10 mouse cellular contexts compared by ENCODE assay signal in the genomic region with DNA sequence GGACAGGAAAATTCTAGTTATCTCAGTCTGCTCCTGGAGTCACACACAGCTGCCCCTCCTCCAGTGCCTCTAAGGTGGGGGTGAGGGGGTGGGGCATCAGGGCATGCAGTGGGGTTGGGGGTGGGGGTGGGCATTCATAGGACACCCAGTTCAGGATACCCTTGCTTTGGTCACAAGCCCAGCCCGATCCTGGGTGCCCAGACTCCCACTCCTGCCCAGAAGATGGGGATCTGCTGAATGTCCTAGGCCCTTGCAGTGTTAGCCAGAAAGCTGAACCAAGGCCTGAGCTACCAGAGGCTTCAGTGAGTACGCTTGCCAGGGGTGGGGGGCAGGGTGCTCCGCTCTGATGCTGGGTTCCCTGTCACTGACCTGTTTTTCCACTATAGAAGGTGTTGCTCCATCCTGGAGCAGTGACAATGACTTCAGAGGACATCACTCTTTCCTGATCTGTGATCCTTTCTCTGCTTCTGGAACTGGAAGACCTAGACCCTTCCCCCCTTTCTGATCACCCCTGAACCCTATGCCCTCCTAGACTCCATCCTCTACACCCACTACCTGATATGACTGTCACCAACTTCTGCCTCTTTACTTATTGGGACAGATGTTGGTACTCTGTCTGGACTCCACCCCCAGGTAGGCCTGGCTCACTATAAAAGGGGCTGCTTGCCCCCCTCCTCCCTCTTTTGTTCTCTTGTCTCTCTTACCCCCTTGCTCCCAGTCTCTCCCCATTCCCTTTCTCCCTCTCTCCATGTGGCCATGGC.
DNase-seq lines count a peak whose midpoint lies in the region; ATAC-seq and TF ChIP-seq lines count a peak whose summit lies in the region.
"Had no signal": no experiment of that assay in that cellular context is flagged by ENCODE, and none has a peak within 500 bp of the region (broad histone marks: within the 10 kb centered on the region; RNA-seq: fewer than 3 reads in every experiment).

No protein-coding gene starts in this region.

- H3K9me3 ChIP-seq in intestine, embryonic 15.5 days, result no peaks in the 10 kb centered on the region
- H3K9me3 ChIP-seq in intestine, postnatal 0 days (ENCODE audit: control insufficient read depth), result no peaks in the 10 kb centered on the region
- H3K9me3 ChIP-seq in embryonic facial prominence, embryonic 10.5 days, result no peaks in the 10 kb centered on the region
- H3K9me3 ChIP-seq in hindbrain, embryonic 15.5 days, result no peaks in the 10 kb centered on the region
- H3K9me3 ChIP-seq in neural tube, embryonic 12.5 days, result no peaks in the 10 kb centered on the region
- H3K9me3 ChIP-seq: embryonic facial prominence, embryonic 15.5 days had no signal

- whole genome bisulfite sequencing in intestine, embryonic 15.5 days, result 57% methylated on average over 3 of the region's 3 CpGs
- 80% methylated on average over 3 of the region's 3 CpGs for WGBS in intestine, postnatal 0 days
- 56% methylated on average over 3 of the region's 3 CpGs for WGBS in embryonic facial prominence, embryonic 10.5 days
- 62% methylated on average over 3 of the region's 3 CpGs for WGBS in hindbrain, embryonic 15.5 days
- WGBS in neural tube, embryonic 12.5 days, result 70% methylated on average over 3 of the region's 3 CpGs

- no peak overlapping the region for H3K4me2 ChIP-seq in intestine, embryonic 15.5 days (replicated peaks)
- H3K4me2 ChIP-seq in intestine, postnatal 0 days (replicated peaks; ENCODE audit: low read depth), result no peak overlapping the region
- 0 out of 2 replicates have a peak overlapping the region, but pooled peaks have one; percentile 26 for H3K4me2 ChIP-seq in hindbrain, embryonic 15.5 days
- no peak overlapping the region for H3K4me2 ChIP-seq in neural tube, embryonic 12.5 days (replicated peaks)
- H3K4me2 ChIP-seq: embryonic facial prominence, embryonic 15.5 days had no signal

- no peaks in the 10 kb centered on the region for H3K4me1 ChIP-seq in intestine, embryonic 15.5 days (replicated peaks)
- no peaks in the 10 kb centered on the region for H3K4me1 ChIP-seq in intestine, postnatal 0 days (replicated peaks; ENCODE audit: control insufficient read depth, insufficient read depth, low read length)
- 0 out of 2 replicates have a peak, but pooled peaks cover 5% of the 10 kb centered on the region for H3K4me1 ChIP-seq in embryonic facial prominence, embryonic 10.5 days
- H3K4me1 ChIP-seq in hindbrain, embryonic 15.5 days (replicated peaks), result no peaks in the 10 kb centered on the region
- peaks cover 9% of the 10 kb centered on the region for H3K4me1 ChIP-seq in neural tube, embryonic 12.5 days
- H3K4me1 ChIP-seq: embryonic facial prominence, embryonic 15.5 days had no signal

- no peak overlapping the region for H3K4me3 ChIP-seq in intestine, embryonic 15.5 days (replicated peaks)
- no peak overlapping the region for H3K4me3 ChIP-seq in intestine, postnatal 0 days (ENCODE audit: low read depth, low read length)
- H3K4me3 ChIP-seq in embryonic facial prominence, embryonic 10.5 days, result no peak overlapping the region
- no peak overlapping the region for H3K4me3 ChIP-seq in hindbrain, embryonic 15.5 days
- H3K4me3 ChIP-seq in neural tube, embryonic 12.5 days, result no peak overlapping the region
- H3K4me3 ChIP-seq: embryonic facial prominence, embryonic 15.5 days; left cerebral cortex, adult 2 months had no signal

- no peak for TF ChIP-seq CTCF in intestine, postnatal 0 days (IDR thresholded peaks at IDR 0.05; ENCODE audit: low read depth)

- 0 out of 2 replicates have a peak, but pooled peaks have one; percentile 41 for ATAC-seq in intestine, embryonic 15.5 days
- no peak for ATAC-seq in intestine, postnatal 0 days
- peak; percentile 75 for ATAC-seq in hindbrain, embryonic 15.5 days (ENCODE audit: low FRiP score, low read depth)
- ATAC-seq in neural tube, embryonic 12.5 days (ENCODE audit: low FRiP score, low read depth), result peak; percentile 71

- intact Hi-C loops in left cerebral cortex, postnatal 14 days (cut with DNase I), result loop anchor here (5.0 to 10.0 kb wide), 4 partner anchors 219 to 596 kb away; partner anchors contain the start of genes Atp6v0e2, Gimap3 and Krba1
- intact Hi-C loops in gastrocnemius, postnatal 14 days (cut with DNase I; ENCODE audit: low total_unique reads), result loop anchor here (10.0 kb wide), 2 partner anchors 306 to 466 kb away; partner anchors contain the start of gene Gimap8

- H3K27ac ChIP-seq in intestine, embryonic 15.5 days, result no peak overlapping the region
- no peak overlapping the region for H3K27ac ChIP-seq in intestine, postnatal 0 days (ENCODE audit: low read depth, low read length)
- peak overlapping the region; percentile 45 for H3K27ac ChIP-seq in embryonic facial prominence, embryonic 10.5 days (replicated peaks)
- H3K27ac ChIP-seq in hindbrain, embryonic 15.5 days (replicated peaks), result no peak overlapping the region
- H3K27ac ChIP-seq in neural tube, embryonic 12.5 days, result no peak overlapping the region
- H3K27ac ChIP-seq: embryonic facial prominence, embryonic 15.5 days; left cerebral cortex, adult 2 months had no signal

- peak; percentile 9 for DNase-seq in embryonic facial prominence, embryonic 10.5 days (ENCODE audit: low spot score)
- no peak for DNase-seq in left cerebral cortex, postnatal 14 days (ENCODE audit: low spot score in 2 of 2)
- DNase-seq in gastrocnemius, postnatal 14 days, result no peak
- DNase-seq in natural killer cell, adult 2 months (ENCODE audit: low spot score in 2 of 2), result no peak

- no peaks in the 10 kb centered on the region for H3K36me3 ChIP-seq in intestine, embryonic 15.5 days
- H3K36me3 ChIP-seq in intestine, postnatal 0 days (ENCODE audit: control insufficient read depth, insufficient read depth), result no peaks in the 10 kb centered on the region
- H3K36me3 ChIP-seq in embryonic facial prominence, embryonic 10.5 days (replicated peaks), result no peaks in the 10 kb centered on the region
- no peaks in the 10 kb centered on the region for H3K36me3 ChIP-seq in hindbrain, embryonic 15.5 days
- H3K36me3 ChIP-seq in neural tube, embryonic 12.5 days, result no peaks in the 10 kb centered on the region
- H3K36me3 ChIP-seq: embryonic facial prominence, embryonic 15.5 days had no signal

- H3K27me3 ChIP-seq in intestine, embryonic 15.5 days (replicated peaks), result no peaks in the 10 kb centered on the region
- no peaks in the 10 kb centered on the region for H3K27me3 ChIP-seq in intestine, postnatal 0 days (replicated peaks; ENCODE audit: control insufficient read depth, insufficient read depth, low read length)
- H3K27me3 ChIP-seq in embryonic facial prominence, embryonic 10.5 days (replicated peaks; ENCODE audit: low read depth, poor library complexity, severe bottlenecking), result no peaks in the 10 kb centered on the region
- no peaks in the 10 kb centered on the region for H3K27me3 ChIP-seq in hindbrain, embryonic 15.5 days
- no peaks in the 10 kb centered on the region for H3K27me3 ChIP-seq in neural tube, embryonic 12.5 days (replicated peaks)
- H3K27me3 ChIP-seq: embryonic facial prominence, embryonic 15.5 days had no signal

- H3K9ac ChIP-seq in intestine, embryonic 15.5 days, result no peak overlapping the region
- H3K9ac ChIP-seq in intestine, postnatal 0 days (ENCODE audit: low read depth, low read length), result no peak overlapping the region
- no peak overlapping the region for H3K9ac ChIP-seq in hindbrain, embryonic 15.5 days
- no peak overlapping the region for H3K9ac ChIP-seq in neural tube, embryonic 12.5 days
- H3K9ac ChIP-seq: embryonic facial prominence, embryonic 15.5 days had no signal
